Mouse (Mus musculus) midbrain, embryonic 16.5 days (tissue): ENCODE measurements around the gene Lair1. TPM values are rescaled to one million over a fixed set of nuclear protein-coding genes. Genes with fewer than 3 reads are reported as not detected.

Experiments used
- ATAC-seq: fragments of 200-750 bp; cut with Nextera tagmentation; 2 replicates; pipeline ENCODE4 v1.8.0; 2017; ENCODE audit warnings: moderate TSS enrichment
- H3K27ac ChIP-seq: fragments of 300-500 bp; sonication (generic); 2 replicates; pipeline ENCODE4 v1.5.1; 2014; ENCODE audit warnings: mild to moderate bottlenecking, low read length, mixed read lengths
- H3K27me3 ChIP-seq: fragments of 300-500 bp; sonication (generic); 2 replicates; pipeline ENCODE4 v1.6.1; 2014; ENCODE audit warnings: low read depth, low read length, mixed read lengths; ENCODE audit not compliant: control insufficient read depth, insufficient read depth
- H3K36me3 ChIP-seq: fragments of 300-500 bp; sonication (generic); 2 replicates; pipeline ENCODE4 v1.6.1; 2014; ENCODE audit warnings: mild to moderate bottlenecking, low read length, moderate library complexity, mixed read lengths; ENCODE audit not compliant: control insufficient read depth, insufficient read depth
- H3K4me1 ChIP-seq: fragments of 300-500 bp; sonication (generic); 2 replicates; pipeline ENCODE4 v1.6.1; 2014; ENCODE audit warnings: mild to moderate bottlenecking, low read length, mixed read lengths; ENCODE audit not compliant: control insufficient read depth, insufficient read depth
- H3K4me2 ChIP-seq: fragments of 300-500 bp; sonication (generic); 2 replicates; pipeline ENCODE4 v1.6.1; 2014; ENCODE audit warnings: mild to moderate bottlenecking, low read length, mixed read lengths
- H3K4me3 ChIP-seq: fragments of 300-500 bp; sonication (generic); 2 replicates; pipeline ENCODE4 v1.5.1; 2014; ENCODE audit warnings: low read depth, mild to moderate bottlenecking, low read length, moderate library complexity, mixed read lengths
- H3K9ac ChIP-seq: fragments of 300-500 bp; sonication (generic); 2 replicates; pipeline ENCODE4 v1.6.1; 2014; ENCODE audit warnings: low read depth, low read length, mixed read lengths
- H3K9me3 ChIP-seq: fragments of 300-500 bp; sonication (generic); replicated peaks from 2 replicates; pipeline ENCODE4 v1.6.1; 2014; ENCODE audit warnings: mild to moderate bottlenecking, low read length, mixed read lengths; ENCODE audit not compliant: control insufficient read depth, poor library complexity, severe bottlenecking
- WGBS: fragments of 180-500 bp; shearing (Covaris S2); extraction: QIAGEN DNeasy Blood & Tissue Kit; methylation state at CpG from one replicate; pipeline ENCODE4 v1.1.7; 2014; 5-methylcytosine and 5-hydroxymethylcytosine counted together
- polyA plus RNA-seq: library from polyadenylated mRNA; unstranded; fragments of >200 nt; fragmentation: Nextera tagmentation; extraction: Ambion mirVana; gene quantifications from 2 replicates; pipeline ENCODE4 v1.2.1, GENCODE M21; 2015

The Lair1 gene
- 1.7 and 1.9 TPM in 2 replicates for polyA plus RNA-seq

DNA sequence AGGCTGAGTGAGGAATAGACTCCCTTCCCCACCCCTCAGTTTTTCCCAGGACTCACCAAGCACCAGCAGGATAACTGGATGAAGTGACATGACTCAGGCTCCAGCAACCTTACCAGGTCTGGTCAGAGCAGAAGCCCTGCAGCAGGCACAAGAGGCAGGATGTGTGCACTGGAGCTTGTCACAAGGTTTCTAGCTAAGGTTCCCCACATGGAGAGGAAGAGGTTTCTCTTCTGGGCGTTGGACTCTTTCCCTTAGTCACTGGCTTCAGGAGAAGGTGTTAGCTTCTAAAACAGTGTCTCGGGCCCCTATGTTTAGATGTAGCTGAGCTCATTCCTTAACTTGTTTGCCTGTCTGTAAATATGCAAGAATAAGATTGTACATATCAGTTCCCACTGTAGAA, at the start of gene Lair1:
Gene Lair1 (minus strand): TSS at position 192 of the 400 bp plus-strand sequence.
- Histone ChIP-seq H3K9ac (no peak within 1 kb of the TSS), H3K36me3 (no peaks in the 10 kb centered on the region), H3K27ac (no peak within 1 kb of the TSS), H3K4me1 (no peaks in the 10 kb centered on the region), H3K4me3 (no peak within 1 kb of the TSS), H3K4me2 (no peak within 1 kb of the TSS), H3K9me3 (no peaks in the 10 kb centered on the region), H3K27me3 (no peaks in the 10 kb centered on the region)
- no peak for ATAC-seq
- WGBS = 84% methylated on average over 2 of the region's 2 CpGs

DNA sequence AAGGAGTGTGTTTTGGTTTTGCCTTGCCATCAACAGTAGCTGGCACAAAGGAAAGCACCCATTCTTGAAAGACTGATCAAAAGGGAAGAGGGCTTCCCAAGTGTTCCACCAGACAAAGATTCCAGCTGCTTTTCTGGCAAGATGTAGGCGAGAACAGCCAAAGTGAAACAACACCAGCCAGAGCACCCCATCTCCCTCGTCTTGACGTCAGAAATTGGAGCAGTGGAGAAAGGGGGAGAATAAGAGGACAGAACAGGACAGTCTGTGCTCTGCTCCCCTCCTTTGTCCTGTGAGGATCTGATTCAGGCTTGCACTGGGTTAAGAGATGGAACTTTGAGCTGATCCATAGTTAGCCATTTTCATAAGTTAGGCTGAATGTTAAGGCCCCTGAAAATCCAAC, 48.8 kb upstream of the Lair1 start:
- no peak for ATAC-seq
- Histone ChIP-seq H3K9me3 (no peaks in the 10 kb centered on the region), H3K4me1 (no peaks in the 10 kb centered on the region), H3K27me3 (no peaks in the 10 kb centered on the region), H3K4me2 (no peak overlapping the region), H3K36me3 (no peaks in the 10 kb centered on the region), H3K27ac (no peak overlapping the region), H3K4me3 (no peak overlapping the region), H3K9ac (no peak overlapping the region)
- 38% methylated on average over 3 of the region's 3 CpGs for WGBS

DNA sequence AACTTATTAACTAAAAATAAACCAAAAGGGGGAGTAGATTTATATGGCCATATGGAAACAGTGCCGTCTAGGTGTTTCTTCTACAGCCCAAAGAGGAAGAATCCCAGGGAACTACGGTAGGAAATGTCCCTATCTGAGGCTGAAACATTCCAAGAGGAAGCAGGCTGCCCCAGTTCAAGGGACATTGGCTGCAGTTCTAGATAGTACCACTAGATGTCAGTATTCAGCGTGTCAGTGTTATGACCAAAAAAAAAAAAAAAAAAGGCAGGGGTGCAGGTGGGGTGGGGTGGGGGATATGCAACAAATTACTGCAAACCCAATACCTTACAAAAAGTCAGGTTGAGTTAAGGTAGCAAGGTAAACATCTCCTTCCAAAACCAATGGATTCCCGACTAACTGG, 40.4 kb upstream of the Lair1 start:
- H3K4me3 ChIP-seq = no peak overlapping the region
- no peaks in the 10 kb centered on the region for H3K36me3 ChIP-seq
- H3K9me3 ChIP-seq = no peaks in the 10 kb centered on the region
- H3K4me2 ChIP-seq = no peak overlapping the region
- no peak for ATAC-seq
- WGBS = 20% methylated on average over 4 of the region's 4 CpGs
- H3K27ac ChIP-seq = no peak overlapping the region
- no peaks in the 10 kb centered on the region for H3K27me3 ChIP-seq
- H3K9ac ChIP-seq = no peak overlapping the region
- H3K4me1 ChIP-seq = no peaks in the 10 kb centered on the region

DNA sequence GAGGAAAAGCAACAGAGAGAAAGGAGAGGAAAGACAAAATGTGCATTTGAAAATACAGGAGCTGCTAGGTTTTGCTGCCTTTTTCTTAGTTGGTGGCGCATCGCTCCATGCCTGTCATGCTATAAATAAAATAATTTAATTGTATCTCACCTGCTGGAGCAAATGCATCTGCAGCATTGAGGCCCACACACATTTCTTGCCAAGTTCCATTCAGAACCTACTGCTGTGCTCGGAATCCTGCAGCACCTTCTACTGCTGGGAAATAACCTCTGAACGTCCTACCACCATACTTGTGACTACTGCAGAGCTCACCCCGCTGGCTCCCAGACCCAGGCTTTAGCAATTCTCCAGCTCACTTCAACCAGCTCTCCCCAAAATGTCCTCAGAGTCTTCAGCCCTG, 38.1 kb upstream of the Lair1 start:
- H3K27me3 ChIP-seq = no peaks in the 10 kb centered on the region
- no peak for ATAC-seq
- H3K9me3 ChIP-seq = no peaks in the 10 kb centered on the region
- H3K4me3 ChIP-seq = no peak overlapping the region
- no peak overlapping the region for H3K27ac ChIP-seq
- H3K36me3 ChIP-seq = no peaks in the 10 kb centered on the region
- H3K9ac ChIP-seq = no peak overlapping the region
- H3K4me1 ChIP-seq = no peaks in the 10 kb centered on the region
- 85% methylated on average over 5 of the region's 5 CpGs for WGBS
- H3K4me2 ChIP-seq = no peak overlapping the region

DNA sequence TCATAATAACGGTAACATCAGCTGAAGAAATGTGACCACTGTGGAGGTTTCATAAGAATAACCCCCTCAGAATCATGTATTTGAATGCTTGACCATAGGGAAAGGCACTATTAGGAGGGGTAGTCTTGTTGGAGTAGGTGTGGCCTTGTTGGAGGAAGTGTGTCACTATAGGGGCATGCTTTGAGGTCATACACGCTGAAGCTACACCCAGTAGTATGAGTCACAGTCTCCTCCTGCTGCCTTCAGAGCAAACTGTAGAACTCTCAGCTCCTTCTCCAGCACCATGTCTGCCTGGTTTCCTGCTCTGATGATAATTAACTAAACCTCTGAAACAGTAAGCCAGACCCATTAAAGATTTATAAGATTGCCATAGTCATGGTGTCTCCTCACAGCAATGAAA, 35.8 kb upstream of the Lair1 start:
- no peak overlapping the region for H3K4me2 ChIP-seq
- WGBS = 81% methylated on average over 2 of the region's 2 CpGs
- H3K27ac ChIP-seq = no peak overlapping the region
- no peak overlapping the region for H3K9ac ChIP-seq
- no peaks in the 10 kb centered on the region for H3K36me3 ChIP-seq
- ATAC-seq = no peak
- H3K4me3 ChIP-seq = no peak overlapping the region
- no peaks in the 10 kb centered on the region for H3K9me3 ChIP-seq
- no peaks in the 10 kb centered on the region for H3K4me1 ChIP-seq
- H3K27me3 ChIP-seq = no peaks in the 10 kb centered on the region

DNA sequence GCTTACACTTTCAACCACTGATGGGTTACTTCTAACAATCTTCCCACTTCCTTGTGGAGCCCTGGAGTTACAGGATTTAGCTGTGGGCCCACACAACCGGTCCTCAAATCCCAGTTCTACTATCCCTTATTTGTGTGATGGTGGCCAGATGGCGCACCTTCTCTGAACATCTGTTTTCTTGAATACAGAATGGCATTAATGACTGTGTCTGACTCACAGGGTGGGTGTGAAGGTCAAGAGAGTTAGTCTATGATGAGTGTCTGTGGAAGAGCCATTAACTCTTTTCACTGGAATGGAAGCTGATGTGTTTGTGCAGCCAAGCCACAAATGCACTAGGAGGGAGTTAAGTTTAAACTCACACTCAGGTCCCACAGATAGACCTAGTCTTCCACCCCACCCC, 35.3 kb upstream of the Lair1 start:
- Histone ChIP-seq H3K4me3 (no peak overlapping the region), H3K9me3 (no peaks in the 10 kb centered on the region), H3K4me2 (no peak overlapping the region), H3K36me3 (no peaks in the 10 kb centered on the region), H3K27me3 (no peaks in the 10 kb centered on the region), H3K4me1 (no peaks in the 10 kb centered on the region), H3K27ac (no peak overlapping the region), H3K9ac (no peak overlapping the region)
- WGBS = 91% methylated on average over 2 of the region's 2 CpGs
- ATAC-seq = no peak

DNA sequence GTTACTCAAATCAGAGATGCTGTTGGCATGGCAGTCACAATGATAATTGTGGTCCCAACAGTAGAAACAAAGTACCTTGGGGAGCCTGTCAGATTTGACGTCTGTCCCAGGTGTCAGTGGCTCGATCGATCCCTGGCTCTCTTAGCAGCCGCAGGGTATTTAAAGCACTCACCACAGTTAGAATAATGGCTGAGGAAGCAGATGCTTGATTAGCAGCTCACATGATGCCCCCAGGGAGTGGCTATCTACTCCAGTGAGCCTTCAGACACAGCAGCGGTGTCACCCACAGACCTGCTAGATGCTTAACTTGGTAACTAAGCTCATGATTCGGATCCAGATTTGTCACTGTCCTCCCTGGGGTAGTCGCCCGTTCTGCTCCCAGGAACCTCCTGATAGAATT, 28.2 kb upstream of the Lair1 start:
- Histone ChIP-seq H3K27ac (no peak overlapping the region), H3K36me3 (no peaks in the 10 kb centered on the region), H3K4me3 (no peak overlapping the region), H3K9me3 (no peaks in the 10 kb centered on the region), H3K4me2 (no peak overlapping the region), H3K4me1 (no peaks in the 10 kb centered on the region), H3K9ac (no peak overlapping the region), H3K27me3 (no peaks in the 10 kb centered on the region)
- WGBS = 43% methylated on average over 8 of the region's 8 CpGs
- no peak; the same call in 1 of the 2 replicates for ATAC-seq

DNA sequence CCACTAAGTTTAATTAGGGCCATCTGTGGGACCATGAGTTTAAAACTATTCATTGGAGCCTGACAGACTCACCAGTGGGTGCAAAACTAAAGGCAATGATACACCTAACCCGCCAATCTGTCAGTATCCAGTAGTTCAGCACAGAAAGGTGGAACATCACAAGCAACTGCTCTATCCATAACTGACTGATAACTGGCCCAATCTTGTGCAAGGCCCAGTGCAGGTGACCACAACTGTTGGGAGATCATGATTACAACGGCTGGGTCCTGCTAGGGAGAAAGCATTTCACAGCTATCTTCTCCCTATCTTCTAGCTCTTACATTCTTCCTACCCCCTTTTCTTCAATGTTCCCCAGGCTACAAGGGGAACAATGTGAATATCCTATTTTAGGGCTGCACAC, 25.7 kb upstream of the Lair1 start:
- H3K4me2 ChIP-seq = no peak overlapping the region
- H3K4me1 ChIP-seq = no peaks in the 10 kb centered on the region
- no peak overlapping the region for H3K4me3 ChIP-seq
- H3K36me3 ChIP-seq = no peaks in the 10 kb centered on the region
- H3K9me3 ChIP-seq = no peaks in the 10 kb centered on the region
- 84% methylated on average over 2 of the region's 2 CpGs for WGBS
- no peak overlapping the region for H3K27ac ChIP-seq
- H3K27me3 ChIP-seq = no peaks in the 10 kb centered on the region
- no peak overlapping the region for H3K9ac ChIP-seq
- no peak for ATAC-seq

DNA sequence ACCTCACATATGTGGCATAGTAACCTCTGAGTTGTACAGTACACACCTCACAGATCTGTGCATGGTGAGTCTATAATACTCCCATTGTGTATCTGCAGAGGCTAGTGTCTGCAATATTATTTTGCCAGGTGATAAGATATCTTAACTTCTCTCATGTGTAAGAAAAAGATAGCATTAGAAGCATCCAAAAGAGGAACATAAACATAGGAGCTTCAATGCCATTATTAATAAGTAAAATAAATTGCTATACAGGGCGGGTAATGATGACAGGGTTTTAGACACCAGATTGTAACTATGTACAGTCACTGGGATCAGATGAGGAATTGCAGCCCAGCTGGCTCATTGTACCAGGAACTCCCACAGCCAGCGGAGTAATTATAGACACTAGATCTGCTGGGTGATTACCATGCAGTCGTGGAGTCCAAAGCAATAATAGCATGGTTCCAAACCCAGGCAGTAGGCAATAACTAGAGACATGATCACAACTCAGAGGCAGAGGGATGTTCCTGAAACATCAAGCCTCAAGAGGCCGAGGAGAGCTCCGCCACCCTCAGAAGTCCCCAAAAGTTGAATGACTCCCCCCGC, 25.0 kb upstream of the Lair1 start:
- ATAC-seq = no peak
- Histone ChIP-seq H3K4me1 (no peaks in the 10 kb centered on the region), H3K9ac (no peak overlapping the region), H3K27ac (no peak overlapping the region), H3K27me3 (no peaks in the 10 kb centered on the region), H3K4me3 (no peak overlapping the region), H3K4me2 (no peak overlapping the region), H3K36me3 (no peaks in the 10 kb centered on the region), H3K9me3 (no peaks in the 10 kb centered on the region)
- 87% methylated on average over 6 of the region's 6 CpGs for WGBS
